Mouse (Mus musculus) frontal cortex, postnatal 10 days (tissue): ENCODE results near the gene AW011738.

Source experiments
- DNase-seq, 2 experiments: peaks; one replicate each; pipeline ENCODE4 v3.0.0; 2022; ENCODE audit warnings: low spot score in 2 of 2, mixed read lengths in 1 of 2

Gene AW011738

GRCm38 (mm10) chr4:156197829-156198205, 5.3 kb upstream of the AW011738 start:
- DNase-seq = peak; percentile 83 to 86

- DNase-seq = no peak
These were observed 2.3 kb upstream of the AW011738 start, which contains the start of gene Isg15 for GRCm38 (mm10) chr4:156200623-156201475. Isg15 (minus strand) TSS chr4:156200818.

GRCm38 (mm10) chr4:156202462-156202893, 626 bp upstream of the AW011738 start:
- DNase-seq = no peak

- DNase-seq = no peak
These were observed 468 bp downstream of the AW011738 start for GRCm38 (mm10) chr4:156203413-156204131.

GRCm38 (mm10) chr4:156208872-156209271, 5.8 kb downstream of the AW011738 start:
- no peak for DNase-seq

GRCm38 (mm10) chr4:156209963-156210635, 7.0 kb downstream of the AW011738 start:
- no peak for DNase-seq

GRCm38 (mm10) chr4:156213134-156213533, 10.0 kb downstream of the AW011738 start:
- no peak for DNase-seq

- DNase-seq = no peak
These were observed 12.5 kb downstream of the AW011738 start, which contains the start of gene Perm1 for GRCm38 (mm10) chr4:156215649-156216048. Perm1 (plus strand) TSS chr4:156215868.

GRCm38 (mm10) chr4:156216196-156216595, 13.1 kb downstream of the AW011738 start:
- DNase-seq = no peak

- no peak for DNase-seq
These were observed 14.0 kb downstream of the AW011738 start for GRCm38 (mm10) chr4:156217022-156217669.

GRCm38 (mm10) chr4:156217838-156218237, 14.7 kb downstream of the AW011738 start:
- no peak for DNase-seq

- DNase-seq = no peak
These were observed 16.8 kb downstream of the AW011738 start for GRCm38 (mm10) chr4:156219936-156220335.

GRCm38 (mm10) chr4:156224276-156224675, 21.2 kb downstream of the AW011738 start:
- no peak for DNase-seq

GRCm38 (mm10) chr4:156227752-156228392, 24.8 kb downstream of the AW011738 start:
- DNase-seq = no peak

GRCm38 (mm10) chr4:156228393-156229024, 25.4 kb downstream of the AW011738 start:
- no peak for DNase-seq

GRCm38 (mm10) chr4:156234021-156234501, 31.0 kb downstream of the AW011738 start:
- no peak for DNase-seq

GRCm38 (mm10) chr4:156234701-156235213, 31.7 kb downstream of the AW011738 start, which contains the start of gene Plekhn1:
Plekhn1 (minus strand) TSS chr4:156234857.
- DNase-seq = peak in 1 of 2 experiments; percentile 75

GRCm38 (mm10) chr4:156235360-156235770, 32.3 kb downstream of the AW011738 start:
- no peak for DNase-seq

- DNase-seq = peak; percentile 78 to 89
These were observed 32.9 kb downstream of the AW011738 start, which contains the start of gene Noc2l for GRCm38 (mm10) chr4:156235808-156236533. Noc2l (plus strand) TSS chr4:156236010.
